Mouse (Mus musculus) stomach, embryonic 15.5 days (tissue): Measurements from ENCODE around the gene Mospd2. TPM values are rescaled to one million over a fixed set of nuclear protein-coding genes. Genes with fewer than 3 reads are reported as not detected.

Experiments used
- ATAC-seq: fragments of 200-750 bp; cut with Nextera tagmentation; 2 replicates; pipeline ENCODE4 v1.8.0; 2017; ENCODE audit warnings: low read depth, moderate number of reproducible peaks, moderate TSS enrichment; ENCODE audit not compliant: insufficient read depth, low FRiP score
- H3K27ac ChIP-seq: fragments of 300-500 bp; sonication (generic); 2 replicates; pipeline ENCODE4 v1.5.1; 2015; ENCODE audit warnings: mild to moderate bottlenecking, inconsistent platforms
- H3K27me3 ChIP-seq: fragments of 300-500 bp; sonication (generic); replicated peaks from 2 replicates; pipeline ENCODE4 v1.6.1; 2015; ENCODE audit warnings: inconsistent platforms
- H3K36me3 ChIP-seq: fragments of 300-500 bp; sonication (generic); 2 replicates; pipeline ENCODE4 v1.6.1; 2015; ENCODE audit warnings: inconsistent platforms
- H3K4me1 ChIP-seq: fragments of 300-500 bp; sonication (generic); 2 replicates; pipeline ENCODE4 v1.6.1; 2015; ENCODE audit warnings: inconsistent platforms
- H3K4me2 ChIP-seq: fragments of 300-500 bp; sonication (generic); 2 replicates; pipeline ENCODE4 v1.6.1; 2015; ENCODE audit warnings: mild to moderate bottlenecking, inconsistent platforms
- H3K4me3 ChIP-seq: fragments of 300-500 bp; sonication (generic); replicated peaks from 2 replicates; pipeline ENCODE4 v1.5.1; 2015; ENCODE audit warnings: inconsistent platforms
- H3K9ac ChIP-seq: fragments of 300-500 bp; sonication (generic); 2 replicates; pipeline ENCODE4 v1.6.1; 2015; ENCODE audit warnings: inconsistent platforms
- H3K9me3 ChIP-seq: fragments of 300-500 bp; sonication (generic); 2 replicates; pipeline ENCODE4 v1.6.1; 2016; ENCODE audit warnings: inconsistent platforms
- WGBS: fragments of 180-500 bp; shearing (Covaris S2); methylation state at CpG from one replicate; pipeline ENCODE4 v1.1.7; 2015; 5-methylcytosine and 5-hydroxymethylcytosine counted together
- polyA plus RNA-seq: library from polyadenylated mRNA; unstranded; fragments of >200 nt; fragmentation: Nextera tagmentation; extraction: Ambion mirVana; gene quantifications from 2 replicates; pipeline ENCODE4 v1.2.1, GENCODE M21; 2015

The Mospd2 gene
- polyA plus RNA-seq, result 25.2 and 26.4 TPM in 2 replicates

GRCm38 (mm10) chrX:164980193-164980775 is at the start of gene Mospd2, which contains the start of gene Fancb:
Mospd2 (minus strand) TSS chrX:164980375.
Fancb (plus strand) TSS chrX:164980592.
- peak within 1 kb of the TSS; percentile 54; the same call in 1 of the 2 replicates for H3K27ac ChIP-seq
- H3K4me1 ChIP-seq, result no peaks in the 10 kb centered on the region
- H3K27me3 ChIP-seq, result no peaks in the 10 kb centered on the region
- peak within 1 kb of the TSS; percentile 58 for H3K4me3 ChIP-seq
- H3K9ac ChIP-seq, result no peak within 1 kb of the TSS; the same call in 1 of the 2 replicates
- H3K36me3 ChIP-seq, result no peaks in the 10 kb centered on the region
- 17% methylated on average over 26 of the region's 26 CpGs for WGBS
- peak within 1 kb of the TSS; percentile 51 for H3K4me2 ChIP-seq
- H3K9me3 ChIP-seq, result no peaks in the 10 kb centered on the region
- peak; percentile 99 for ATAC-seq

- no peak within 1 kb of the TSS for H3K4me3 ChIP-seq
- H3K9me3 ChIP-seq, result no peaks in the 10 kb centered on the region
- no peaks in the 10 kb centered on the region for H3K36me3 ChIP-seq
- H3K27ac ChIP-seq, result no peak within 1 kb of the TSS
- H3K4me1 ChIP-seq, result no peaks in the 10 kb centered on the region
- no peak within 1 kb of the TSS for H3K4me2 ChIP-seq
- no peaks in the 10 kb centered on the region for H3K27me3 ChIP-seq
- no peak for ATAC-seq
- H3K9ac ChIP-seq, result no peak within 1 kb of the TSS
Measured at GRCm38 (mm10) chrX:165004779-165005324, 24.7 kb upstream of the Mospd2 start, which contains the start of gene Gm17604. Gm17604 (minus strand) TSS chrX:165004829.

GRCm38 (mm10) chrX:165003141-165003540 is 23.0 kb upstream of the Mospd2 start:
- Histone ChIP-seq H3K4me2 (no peak overlapping the region), H3K9ac (no peak overlapping the region), H3K4me1 (no peaks in the 10 kb centered on the region), H3K9me3 (no peaks in the 10 kb centered on the region), H3K27me3 (no peaks in the 10 kb centered on the region), H3K27ac (no peak overlapping the region), H3K36me3 (no peaks in the 10 kb centered on the region), H3K4me3 (no peak overlapping the region)
- ATAC-seq, result no peak
- 36% methylated on average over 4 of the region's 4 CpGs for WGBS

GRCm38 (mm10) chrX:164978866-164979265 is 1.3 kb downstream of the Mospd2 start:
- peak overlapping the region; percentile 58; the same call in 1 of the 2 replicates for H3K4me3 ChIP-seq
- no peaks in the 10 kb centered on the region for H3K27me3 ChIP-seq
- peak overlapping the region; percentile 51 for H3K4me2 ChIP-seq
- H3K9me3 ChIP-seq, result no peaks in the 10 kb centered on the region
- no peak overlapping the region for H3K9ac ChIP-seq
- H3K4me1 ChIP-seq, result no peaks in the 10 kb centered on the region
- WGBS, result 93% methylated on average over 2 of the region's 2 CpGs
- ATAC-seq, result no peak
- no peaks in the 10 kb centered on the region for H3K36me3 ChIP-seq
- H3K27ac ChIP-seq, result no peak overlapping the region

- 78% methylated on average over 3 of the region's 3 CpGs for WGBS
- H3K4me1 ChIP-seq, result no peaks in the 10 kb centered on the region
- no peaks in the 10 kb centered on the region for H3K36me3 ChIP-seq
- H3K27me3 ChIP-seq, result no peaks in the 10 kb centered on the region
- H3K4me2 ChIP-seq, result no peak overlapping the region
- no peak overlapping the region for H3K27ac ChIP-seq
- no peak overlapping the region for H3K9ac ChIP-seq
- H3K4me3 ChIP-seq, result no peak overlapping the region
- no peaks in the 10 kb centered on the region for H3K9me3 ChIP-seq
- peak; percentile 70 for ATAC-seq
Measured at GRCm38 (mm10) chrX:164971206-164971605, 9.0 kb downstream of the Mospd2 start.

DNA sequence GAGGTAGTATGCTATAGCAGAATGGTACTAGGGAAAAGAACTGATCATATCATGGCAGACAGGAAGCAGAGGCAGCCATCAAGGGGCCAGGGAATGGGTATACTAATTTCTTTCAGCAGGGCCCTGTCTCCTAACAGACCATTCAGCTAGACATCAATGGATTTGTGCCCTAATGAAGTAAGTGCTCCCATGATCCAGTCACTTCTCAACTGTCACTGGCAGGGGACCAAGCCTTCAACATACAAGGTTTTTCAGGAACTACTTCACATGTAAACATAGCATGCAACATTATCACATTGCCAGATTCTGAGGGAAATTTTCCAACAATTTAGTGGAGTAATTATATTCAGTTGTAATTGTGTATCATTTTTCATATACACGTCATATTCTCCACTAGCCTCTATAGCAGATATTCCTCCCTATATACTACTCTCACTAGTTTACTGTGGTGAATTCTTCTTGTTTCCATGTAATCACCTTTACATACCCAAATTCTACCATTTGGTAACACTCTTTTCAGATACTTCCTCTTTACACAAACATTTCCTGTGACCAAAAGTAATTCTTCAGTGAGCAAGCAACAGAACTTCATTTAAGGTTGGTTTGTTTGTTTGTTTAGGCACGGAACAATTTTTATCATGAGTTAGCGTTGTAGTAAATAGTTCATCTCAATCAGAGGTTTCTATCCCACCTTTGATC is 14.3 kb downstream of the Mospd2 start:
- ATAC-seq, result no peak
- no peaks in the 10 kb centered on the region for H3K27me3 ChIP-seq
- no peaks in the 10 kb centered on the region for H3K9me3 ChIP-seq
- H3K4me1 ChIP-seq, result no peaks in the 10 kb centered on the region
- 78% methylated on average over 3 of the region's 3 CpGs for WGBS
- no peak overlapping the region for H3K9ac ChIP-seq
- H3K4me3 ChIP-seq, result no peak overlapping the region
- H3K27ac ChIP-seq, result no peak overlapping the region
- H3K36me3 ChIP-seq, result no peaks in the 10 kb centered on the region
- H3K4me2 ChIP-seq, result no peak overlapping the region

- no peak for ATAC-seq
- Histone ChIP-seq H3K4me1 (no peaks in the 10 kb centered on the region), H3K4me2 (no peak overlapping the region), H3K27me3 (no peaks in the 10 kb centered on the region), H3K36me3 (no peaks in the 10 kb centered on the region), H3K27ac (no peak overlapping the region), H3K9me3 (no peaks in the 10 kb centered on the region), H3K9ac (no peak overlapping the region), H3K4me3 (no peak overlapping the region)
- 71% methylated on average over 5 of the region's 5 CpGs for WGBS
Measured at GRCm38 (mm10) chrX:164952601-164953375, 27.4 kb downstream of the Mospd2 start.

GRCm38 (mm10) chrX:164951858-164952576 is 28.2 kb downstream of the Mospd2 start:
- H3K4me2 ChIP-seq, result no peak overlapping the region
- H3K27ac ChIP-seq, result no peak overlapping the region
- H3K9ac ChIP-seq, result no peak overlapping the region
- no peaks in the 10 kb centered on the region for H3K27me3 ChIP-seq
- H3K36me3 ChIP-seq, result no peaks in the 10 kb centered on the region
- no peak overlapping the region for H3K4me3 ChIP-seq
- no peak for ATAC-seq
- 62% methylated on average over 11 of the region's 11 CpGs for WGBS
- H3K4me1 ChIP-seq, result no peaks in the 10 kb centered on the region
- H3K9me3 ChIP-seq, result no peaks in the 10 kb centered on the region

DNA sequence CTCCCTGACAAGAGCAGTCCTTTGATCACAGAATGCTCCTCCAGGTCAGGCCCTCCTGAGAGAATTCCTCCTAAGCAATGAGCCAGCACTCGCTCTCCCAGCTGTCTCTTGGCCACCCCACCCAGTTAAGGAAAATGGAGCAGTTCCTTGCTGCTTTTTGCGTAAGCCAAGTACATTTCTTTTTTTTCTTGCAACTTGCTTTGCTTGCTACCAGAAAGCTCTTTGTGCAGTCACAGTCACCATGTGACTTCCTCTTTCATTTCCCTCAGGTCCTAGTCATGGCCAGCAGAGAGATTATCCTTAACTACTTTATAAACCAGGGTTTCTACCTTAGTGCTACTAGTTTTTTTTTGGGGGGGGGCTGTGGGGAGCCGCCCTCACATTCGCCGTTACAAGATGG is 38.6 kb downstream of the Mospd2 start:
- Histone ChIP-seq H3K4me3 (no peak overlapping the region), H3K27ac (no peak overlapping the region), H3K36me3 (no peaks in the 10 kb centered on the region), H3K27me3 (no peaks in the 10 kb centered on the region), H3K4me2 (no peak overlapping the region), H3K4me1 (no peaks in the 10 kb centered on the region), H3K9me3 (no peaks in the 10 kb centered on the region), H3K9ac (no peak overlapping the region)
- no peak for ATAC-seq
- WGBS, result 92% methylated on average over 5 of the region's 5 CpGs

- Histone ChIP-seq H3K9me3 (no peaks in the 10 kb centered on the region), H3K4me2 (no peak overlapping the region), H3K9ac (no peak overlapping the region), H3K27me3 (no peaks in the 10 kb centered on the region), H3K36me3 (no peaks in the 10 kb centered on the region), H3K4me3 (no peak overlapping the region), H3K27ac (no peak overlapping the region), H3K4me1 (no peaks in the 10 kb centered on the region)
- ATAC-seq, result no peak
- WGBS, result 66% methylated on average over 3 of the region's 3 CpGs
Measured at GRCm38 (mm10) chrX:164912993-164913392, 67.2 kb downstream of the Mospd2 start.

DNA sequence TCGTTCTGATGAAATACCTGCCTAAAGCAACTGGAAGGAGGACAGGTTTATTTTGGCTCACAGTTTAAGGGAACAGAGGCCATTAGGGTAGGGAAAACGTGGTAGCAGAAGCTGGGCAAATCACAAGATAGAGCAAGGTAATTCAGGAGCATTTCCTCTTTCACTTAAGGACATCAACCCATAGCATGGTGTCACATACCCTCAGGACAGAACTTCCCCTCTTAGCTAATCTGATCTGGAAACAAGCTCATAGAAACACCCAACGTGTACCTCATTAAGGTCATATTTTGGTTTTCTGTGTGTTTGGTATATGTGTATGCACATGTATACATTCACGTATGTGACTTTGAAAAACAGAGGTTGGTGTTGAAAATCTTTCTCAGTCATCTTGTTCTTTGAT is 68.0 kb downstream of the Mospd2 start:
- no peaks in the 10 kb centered on the region for H3K36me3 ChIP-seq
- H3K4me2 ChIP-seq, result no peak overlapping the region
- 74% methylated on average over 4 of the region's 4 CpGs for WGBS
- H3K27ac ChIP-seq, result no peak overlapping the region
- H3K27me3 ChIP-seq, result no peaks in the 10 kb centered on the region
- H3K9me3 ChIP-seq, result no peaks in the 10 kb centered on the region
- no peaks in the 10 kb centered on the region for H3K4me1 ChIP-seq
- H3K9ac ChIP-seq, result no peak overlapping the region
- ATAC-seq, result no peak
- no peak overlapping the region for H3K4me3 ChIP-seq
